Mouse (Mus musculus): ENCODE results near the gene Cdkn1a. TPM values are rescaled to one million over a fixed set of nuclear protein-coding genes. Genes with fewer than 3 reads are reported as not detected.
"Not testable (repeated sequence)": the region's sequence is repeated elsewhere in the genome, so short reads cannot be mapped to it uniquely, and the experiment has no call there.

The Cdkn1a gene
- 2.6 and 3.0 TPM in 2 replicates for polyA plus RNA-seq (2012; rRNA removed)
- 6.5 and 7.0 TPM in 2 replicates for polyA plus RNA-seq (2014; fragmentation: Nextera tagmentation; extraction: Ambion mirVana)

GRCm38 (mm10) chr17:29090776-29091175 lies at the start of gene Cdkn1a:
Cdkn1a (plus strand) TSS chr17:29090976.
- TF ChIP-seq CTCF (IDR thresholded peaks at IDR 0.05; ENCODE audit: low read depth) (no peak), EP300 (IDR thresholded peaks at IDR 0.05; ENCODE audit: low read depth) (no peak)
- Histone ChIP-seq H3K4me3 (ENCODE audit: insufficient read depth in 1 of 2, low read depth in 2 of 2, low read length in 2 of 2) (no peak within 1 kb of the TSS), H3K36me3 (replicated peaks; ENCODE audit: control insufficient read depth, insufficient read depth, low read depth) (no peaks in the 10 kb centered on the region), H3K9ac (replicated peaks) (no peak within 1 kb of the TSS), H3K4me2 (ENCODE audit: low read depth) (no peak within 1 kb of the TSS), H3K27ac (no peak within 1 kb of the TSS), H3K4me1 (replicated peaks; ENCODE audit: control insufficient read depth in 2 of 2, insufficient read depth in 2 of 2, low read length in 1 of 2) (peaks cover 1 to 4% of the 10 kb centered on the region in 2 experiments; a peak in 2 of 4 replicates), H3K9me3 (ENCODE audit: control insufficient read depth, low read length) (no peaks in the 10 kb centered on the region), H3K27me3 (ENCODE audit: control insufficient read depth, insufficient read depth, low read length) (peaks cover 30% of the 10 kb centered on the region)
- DNase-seq (ENCODE audit: low read depth in 3 of 3, low spot score in 3 of 3), result no peak
- 56% methylated on average over 3 of the region's 3 CpGs for WGBS (ENCODE audit: insufficient replicate concordance)
- no peak for ATAC-seq (ENCODE audit: insufficient read depth)

- H3K4me1 ChIP-seq (replicated peaks; ENCODE audit: control insufficient read depth in 2 of 2, insufficient read depth in 2 of 2, low read length in 1 of 2); H3K9me3 ChIP-seq (ENCODE audit: control insufficient read depth, low read length); H3K27ac ChIP-seq; H3K4me2 ChIP-seq (ENCODE audit: low read depth); H3K9ac ChIP-seq (replicated peaks); H3K4me3 ChIP-seq (ENCODE audit: insufficient read depth in 1 of 2, low read depth in 2 of 2, low read length in 2 of 2); DNase-seq (ENCODE audit: low read depth in 3 of 3, low spot score in 3 of 3); H3K27me3 ChIP-seq (ENCODE audit: control insufficient read depth, insufficient read depth, low read length); ATAC-seq (ENCODE audit: insufficient read depth): not testable (repeated sequence)
- H3K36me3 ChIP-seq (replicated peaks; ENCODE audit: control insufficient read depth, insufficient read depth, low read depth), result peaks cover 94% of the 10 kb centered on the region
- 21% methylated on average over 3 of the region's 3 CpGs for WGBS (ENCODE audit: insufficient replicate concordance)
These were observed 49.1 kb upstream of the Cdkn1a start for GRCm38 (mm10) chr17:29041632-29042031.

- Histone ChIP-seq H3K4me3 (ENCODE audit: insufficient read depth in 1 of 2, low read depth in 2 of 2, low read length in 2 of 2) (no peak overlapping the region), H3K27ac (no peak overlapping the region), H3K9me3 (ENCODE audit: control insufficient read depth, low read length) (no peaks in the 10 kb centered on the region), H3K4me1 (replicated peaks; ENCODE audit: control insufficient read depth in 2 of 2, insufficient read depth in 2 of 2, low read length in 1 of 2) (peaks cover 0 to 8% of the 10 kb centered on the region in 2 experiments; a peak in 1 of 4 replicates), H3K9ac (replicated peaks) (no peak overlapping the region), H3K4me2 (ENCODE audit: low read depth) (no peak overlapping the region), H3K27me3 (ENCODE audit: control insufficient read depth, insufficient read depth, low read length) (no peaks in the 10 kb centered on the region), H3K36me3 (replicated peaks; ENCODE audit: control insufficient read depth, insufficient read depth, low read depth) (peaks cover 94% of the 10 kb centered on the region)
- TF ChIP-seq EP300 (IDR thresholded peaks at IDR 0.05; ENCODE audit: low read depth) (no peak), CTCF (IDR thresholded peaks at IDR 0.05; ENCODE audit: low read depth) (no peak)
- no peak for ATAC-seq (ENCODE audit: insufficient read depth)
- DNase-seq (ENCODE audit: low read depth in 3 of 3, low spot score in 3 of 3), result no peak
These were observed 48.2 kb upstream of the Cdkn1a start for GRCm38 (mm10) chr17:29042569-29042968.

- DNase-seq (ENCODE audit: low read depth in 3 of 3, low spot score in 3 of 3) (no peak), ATAC-seq (ENCODE audit: insufficient read depth) (no peak)
- Histone ChIP-seq H3K4me1 (replicated peaks; ENCODE audit: control insufficient read depth in 2 of 2, insufficient read depth in 2 of 2, low read length in 1 of 2) (peaks cover 0 to 6% of the 10 kb centered on the region in 2 experiments; a peak in 1 of 4 replicates), H3K9me3 (ENCODE audit: control insufficient read depth, low read length) (no peaks in the 10 kb centered on the region), H3K36me3 (replicated peaks; ENCODE audit: control insufficient read depth, insufficient read depth, low read depth) (peaks cover 85% of the 10 kb centered on the region), H3K4me3 (ENCODE audit: insufficient read depth in 1 of 2, low read depth in 2 of 2, low read length in 2 of 2) (no peak overlapping the region), H3K4me2 (ENCODE audit: low read depth) (no peak overlapping the region), H3K27ac (no peak overlapping the region), H3K27me3 (ENCODE audit: control insufficient read depth, insufficient read depth, low read length) (no peaks in the 10 kb centered on the region), H3K9ac (replicated peaks) (no peak overlapping the region)
- 88% methylated on average over 3 of the region's 3 CpGs for WGBS (ENCODE audit: insufficient replicate concordance)
- no peak for TF ChIP-seq EP300 (IDR thresholded peaks at IDR 0.05; ENCODE audit: low read depth)
- TF ChIP-seq CTCF (IDR thresholded peaks at IDR 0.05; ENCODE audit: low read depth), result no peak
These were observed 47.2 kb upstream of the Cdkn1a start for GRCm38 (mm10) chr17:29043583-29043982.

- DNase-seq (ENCODE audit: low read depth in 3 of 3, low spot score in 3 of 3), result no peak
- no peak for ATAC-seq (ENCODE audit: insufficient read depth)
- no peaks in the 10 kb centered on the region for H3K9me3 ChIP-seq (ENCODE audit: control insufficient read depth, low read length)
- no peak overlapping the region for H3K27ac ChIP-seq
- H3K4me2 ChIP-seq (ENCODE audit: low read depth), result no peak overlapping the region
- 85% methylated on average over 6 of the region's 6 CpGs for WGBS (ENCODE audit: insufficient replicate concordance)
- no peaks in the 10 kb centered on the region for H3K27me3 ChIP-seq (ENCODE audit: control insufficient read depth, insufficient read depth, low read length)
- H3K36me3 ChIP-seq (replicated peaks; ENCODE audit: control insufficient read depth, insufficient read depth, low read depth), result peaks cover 77% of the 10 kb centered on the region
- peaks cover 0 to 6% of the 10 kb centered on the region in 2 experiments; a peak in 1 of 4 replicates for H3K4me1 ChIP-seq (replicated peaks; ENCODE audit: control insufficient read depth in 2 of 2, insufficient read depth in 2 of 2, low read length in 1 of 2)
- no peak overlapping the region for H3K9ac ChIP-seq (replicated peaks)
- no peak for TF ChIP-seq EP300 (IDR thresholded peaks at IDR 0.05; ENCODE audit: low read depth)
- no peak for TF ChIP-seq CTCF (IDR thresholded peaks at IDR 0.05; ENCODE audit: low read depth)
- H3K4me3 ChIP-seq (ENCODE audit: insufficient read depth in 1 of 2, low read depth in 2 of 2, low read length in 2 of 2), result no peak overlapping the region
These were observed 46.4 kb upstream of the Cdkn1a start for GRCm38 (mm10) chr17:29044146-29044924.

Data from liver, embryonic 14.5 days (tissue).